Mouse (Mus musculus) liver, embryonic 14.5 days (tissue): ENCODE results near the gene 5830473C10Rik. TPM values are rescaled to one million over a fixed set of nuclear protein-coding genes. Genes with fewer than 3 reads are reported as not detected.
A peak's percentile ranks its signal among the peaks of the same experiment; 100 is the strongest.

ENCODE experiments used
- ATAC-seq: fragments of 200-750 bp; cut with Nextera tagmentation; 2 replicates; pipeline ENCODE4 v1.8.0; 2017; ENCODE audit warnings: moderate number of reproducible peaks, mild to moderate bottlenecking, moderate library complexity; ENCODE audit not compliant: insufficient read depth
- DNase-seq, 3 experiments: peaks; one replicate each; pipeline ENCODE4 v3.0.0-alpha.2; 2012 to 2013; ENCODE audit warnings: low read depth in 3 of 3, low spot score in 3 of 3
- H3K27ac ChIP-seq: fragments of 300-500 bp; sonication (generic); 2 replicates; pipeline ENCODE4 v1.5.1; 2014; ENCODE audit warnings: moderate library complexity, mild to moderate bottlenecking, control low read depth, inconsistent platforms
- H3K27me3 ChIP-seq: fragments of 300-500 bp; sonication (generic); 2 replicates; pipeline ENCODE4 v1.6.1; 2014; ENCODE audit warnings: mild to moderate bottlenecking, low read length, moderate library complexity; ENCODE audit not compliant: control insufficient read depth, insufficient read depth
- H3K36me3 ChIP-seq: fragments of 300-500 bp; sonication (generic); replicated peaks from 2 replicates; pipeline ENCODE4 v1.6.1; 2014; ENCODE audit warnings: low read depth; ENCODE audit not compliant: control insufficient read depth, insufficient read depth
- H3K4me1 ChIP-seq, 2 experiments: fragments of 200-500 bp in 1 of 2; fragments of 300-500 bp in 1 of 2; sonication (generic) in 1 of 2; replicated peaks; 2 replicates each; pipeline ENCODE4 v1.6.1; 2012 to 2014; ENCODE audit warnings: antibody characterized with exemption in 1 of 2, inconsistent platforms in 1 of 2, low read length in 1 of 2; ENCODE audit not compliant: control insufficient read depth in 2 of 2, insufficient read depth in 2 of 2
- H3K4me2 ChIP-seq: fragments of 300-500 bp; sonication (generic); 2 replicates; pipeline ENCODE4 v1.6.1; 2014; ENCODE audit warnings: low read depth, mild to moderate bottlenecking, control low read depth, moderate library complexity
- H3K4me3 ChIP-seq, 2 experiments: fragments of 200-500 bp in 1 of 2; fragments of 300-500 bp in 1 of 2; sonication (generic) in 1 of 2; 2 replicates each; pipeline ENCODE4 v1.5.1; 2012 to 2014; ENCODE audit warnings: low read depth in 2 of 2, low read length in 2 of 2, mild to moderate bottlenecking in 2 of 2, control low read depth in 1 of 2, inconsistent platforms in 1 of 2, moderate library complexity in 1 of 2; ENCODE audit not compliant: insufficient read depth in 1 of 2
- H3K9ac ChIP-seq: fragments of 300-500 bp; sonication (generic); replicated peaks from 2 replicates; pipeline ENCODE4 v1.6.1; 2014; ENCODE audit warnings: mild to moderate bottlenecking, control low read depth, moderate library complexity
- H3K9me3 ChIP-seq: fragments of 300-500 bp; sonication (generic); 2 replicates; pipeline ENCODE4 v1.6.1; 2016; ENCODE audit warnings: low read length, mixed read lengths; ENCODE audit not compliant: control insufficient read depth
- CTCF ChIP-seq: IDR thresholded peaks from 2 replicates; pipeline ENCODE4 v1.5.1; 2016; ENCODE audit warnings: antibody characterized with exemption, low read depth, control low read depth
- EP300 ChIP-seq: IDR thresholded peaks from 2 replicates; pipeline ENCODE4 v1.6.1; 2016; ENCODE audit warnings: antibody characterized with exemption, low read depth
- WGBS: fragments of 180-500 bp; shearing (Covaris S2); extraction: QIAGEN DNeasy Blood & Tissue Kit; methylation state at CpG from one replicate; pipeline ENCODE4 v1.1.7; 2014; ENCODE audit not compliant: insufficient replicate concordance; 5-methylcytosine and 5-hydroxymethylcytosine counted together
- polyA plus RNA-seq, 2 experiments: library from polyadenylated mRNA; depleted of rRNA in 1 of 2; stranded (reverse) in 1 of 2; unstranded in 1 of 2; fragments of >200 nt; fragmentation: Nextera tagmentation in 1 of 2; extraction: Ambion mirVana in 1 of 2; gene quantifications; 2 replicates each; pipeline versions ENCODE4 v1.2.1 to v1.2.3; 2012 to 2014

Gene 5830473C10Rik
- polyA plus RNA-seq, 2 experiments, result 0.72 to 0.85 TPM

GRCm38 (mm10) chr5:90567788-90568187 is 6.9 kb downstream of the 5830473C10Rik start:
- H3K4me1 ChIP-seq, result peaks cover 0 to 19% of the 10 kb centered on the region in 2 experiments; a peak in 2 of 4 replicates
- no peak for TF ChIP-seq EP300
- TF ChIP-seq CTCF, result no peak
- no peak overlapping the region for H3K4me2 ChIP-seq
- DNase-seq, result no peak
- WGBS, result 45% methylated on average over 5 of the region's 5 CpGs
- peak; percentile 11; the same call in 1 of the 2 replicates for ATAC-seq
- H3K27me3 ChIP-seq, result no peaks in the 10 kb centered on the region
- H3K4me3 ChIP-seq, result no peak overlapping the region
- H3K27ac ChIP-seq, result no peak overlapping the region
- no peaks in the 10 kb centered on the region for H3K9me3 ChIP-seq
- H3K36me3 ChIP-seq, result no peaks in the 10 kb centered on the region
- H3K9ac ChIP-seq, result no peak overlapping the region

- no peak for TF ChIP-seq EP300
- TF ChIP-seq CTCF, result no peak
- peak in 2 of 3 experiments; percentile 35 to 39 for DNase-seq
- H3K27me3 ChIP-seq, result no peaks in the 10 kb centered on the region
- no peaks in the 10 kb centered on the region for H3K36me3 ChIP-seq
- H3K4me2 ChIP-seq, result no peak overlapping the region
- H3K9ac ChIP-seq, result no peak overlapping the region
- no peaks in the 10 kb centered on the region for H3K9me3 ChIP-seq
- no peak overlapping the region for H3K4me3 ChIP-seq
- peak; percentile 70 for ATAC-seq
- H3K27ac ChIP-seq, result no peak overlapping the region
- peaks cover 0 to 19% of the 10 kb centered on the region in 2 experiments; a peak in 2 of 4 replicates for H3K4me1 ChIP-seq
Observed at GRCm38 (mm10) chr5:90568338-90568737, 7.4 kb downstream of the 5830473C10Rik start.

GRCm38 (mm10) chr5:90571216-90571615 is 10.3 kb downstream of the 5830473C10Rik start:
- no peaks in the 10 kb centered on the region for H3K9me3 ChIP-seq
- 51% methylated on average over 3 of the region's 3 CpGs for WGBS
- no peak for ATAC-seq
- no peak overlapping the region for H3K9ac ChIP-seq
- H3K4me1 ChIP-seq, result peaks cover 0 to 19% of the 10 kb centered on the region in 2 experiments; a peak in 2 of 4 replicates
- no peaks in the 10 kb centered on the region for H3K36me3 ChIP-seq
- no peak overlapping the region for H3K4me2 ChIP-seq
- DNase-seq, result no peak
- no peaks in the 10 kb centered on the region for H3K27me3 ChIP-seq
- no peak overlapping the region for H3K4me3 ChIP-seq
- TF ChIP-seq EP300, result no peak
- no peak for TF ChIP-seq CTCF
- no peak overlapping the region for H3K27ac ChIP-seq

- Histone ChIP-seq H3K4me1 (no peaks in the 10 kb centered on the region; a peak in 2 of 4 replicates), H3K27me3 (no peaks in the 10 kb centered on the region), H3K9me3 (no peaks in the 10 kb centered on the region), H3K36me3 (no peaks in the 10 kb centered on the region), H3K4me3 (no peak overlapping the region), H3K27ac (no peak overlapping the region), H3K4me2 (no peak overlapping the region), H3K9ac (no peak overlapping the region)
- no peak for ATAC-seq
- no peak for DNase-seq
- 72% methylated on average over 9 of the region's 9 CpGs for WGBS
- TF ChIP-seq EP300, result no peak
- TF ChIP-seq CTCF, result no peak
Observed at GRCm38 (mm10) chr5:90577751-90578150, 16.8 kb downstream of the 5830473C10Rik start.

GRCm38 (mm10) chr5:90579556-90579955 is 18.6 kb downstream of the 5830473C10Rik start:
- H3K27ac ChIP-seq, result no peak overlapping the region
- WGBS, result 71% methylated on average over 9 of the region's 9 CpGs
- no peaks in the 10 kb centered on the region for H3K9me3 ChIP-seq
- no peak for DNase-seq
- H3K4me1 ChIP-seq, result no peaks in the 10 kb centered on the region; a peak in 2 of 4 replicates
- no peak for ATAC-seq
- no peak overlapping the region for H3K9ac ChIP-seq
- no peak overlapping the region for H3K4me2 ChIP-seq
- H3K27me3 ChIP-seq, result no peaks in the 10 kb centered on the region
- H3K4me3 ChIP-seq, result no peak overlapping the region
- no peaks in the 10 kb centered on the region for H3K36me3 ChIP-seq
- TF ChIP-seq CTCF, result no peak
- no peak for TF ChIP-seq EP300
